In the genomic region with DNA sequence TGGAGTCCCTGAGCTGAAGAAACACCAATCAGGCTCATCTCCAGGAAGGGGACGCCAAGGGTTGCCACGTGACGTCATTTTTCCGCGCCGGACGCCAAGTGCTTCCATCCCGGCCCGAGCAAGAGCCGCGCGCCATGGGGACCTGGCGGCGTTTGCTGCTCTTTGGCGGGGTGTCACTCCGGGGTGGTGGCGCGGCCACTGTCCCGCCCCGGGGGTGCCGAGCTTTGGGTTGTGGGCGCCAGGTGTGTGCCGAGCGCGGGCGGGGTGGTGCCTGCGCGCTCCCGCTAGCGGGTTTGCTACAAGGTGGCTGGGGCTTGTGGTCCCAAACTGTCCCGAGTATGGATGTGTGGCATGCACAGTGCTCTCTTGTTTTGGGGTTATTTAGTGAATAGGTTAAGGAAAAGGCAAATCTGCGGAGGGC, we compare ENCODE assay signal across 8 mouse cellular contexts. TPM values are rescaled to one million over a fixed set of nuclear protein-coding genes. Genes with fewer than 3 reads are reported as not detected.
DNase-seq lines count a peak whose midpoint lies in the region; ATAC-seq and TF ChIP-seq lines count a peak whose summit lies in the region.

A gene (plus strand): TSS at position 88 of the 421 bp plus-strand sequence.

- TF ChIP-seq RAD21 in CH12.LX (IDR thresholded peaks at IDR 0.05; ENCODE audit: low read depth, low read length): no peak

- H3K27ac ChIP-seq in CH12.LX (ENCODE audit: insufficient read depth, low read depth): no peak within 1 kb of the TSS
- no peak within 1 kb of the TSS for H3K27ac ChIP-seq in forebrain, embryonic 11.5 days (ENCODE audit: low read depth, low read length)
- peak within 1 kb of the TSS; percentile 57; the same call in 1 of the 2 replicates for H3K27ac ChIP-seq in heart, embryonic 16.5 days (ENCODE audit: low read length)
- no peak within 1 kb of the TSS for H3K27ac ChIP-seq in liver, embryonic 15.5 days (replicated peaks)
- H3K27ac ChIP-seq in neural tube, embryonic 12.5 days: no peak within 1 kb of the TSS

- peak within 1 kb of the TSS; percentile 67 for H3K9ac ChIP-seq in CH12.LX (ENCODE audit: insufficient read depth, low read depth)
- peak within 1 kb of the TSS; percentile 93 for H3K9ac ChIP-seq in forebrain, embryonic 11.5 days (ENCODE audit: low read length)
- peak within 1 kb of the TSS; percentile 95 for H3K9ac ChIP-seq in heart, embryonic 16.5 days (ENCODE audit: low read length)
- peak within 1 kb of the TSS; percentile 60 for H3K9ac ChIP-seq in liver, embryonic 15.5 days
- peak within 1 kb of the TSS; percentile 84 for H3K9ac ChIP-seq in neural tube, embryonic 12.5 days

- in situ Hi-C loops in CH12.LX (cut with MboI; ENCODE audit: low pct_ligation_motif_present, low pct_unique_long_range_greater_than_20kb, low sequenced_read_pairs): no loop called here

- H3K9me3 ChIP-seq in CH12.LX (replicated peaks; ENCODE audit: low read length): no peaks in the 10 kb centered on the region
- H3K9me3 ChIP-seq in forebrain, embryonic 11.5 days (ENCODE audit: control insufficient read depth, low read length): no peaks in the 10 kb centered on the region
- no peaks in the 10 kb centered on the region for H3K9me3 ChIP-seq in heart, embryonic 16.5 days (replicated peaks; ENCODE audit: control insufficient read depth, low read length)
- no peaks in the 10 kb centered on the region for H3K9me3 ChIP-seq in liver, embryonic 15.5 days (replicated peaks)
- H3K9me3 ChIP-seq in neural tube, embryonic 12.5 days: no peaks in the 10 kb centered on the region

- ATAC-seq in forebrain, embryonic 11.5 days (replicated peaks; ENCODE audit: low FRiP score): peak; percentile 97
- ATAC-seq in heart, embryonic 16.5 days (replicated peaks; ENCODE audit: extremely low read depth, insufficient read depth, low FRiP score): peak; percentile 92
- ATAC-seq in liver, embryonic 15.5 days (ENCODE audit: insufficient read depth): peak; percentile 89
- ATAC-seq in neural tube, embryonic 12.5 days (ENCODE audit: low FRiP score, low read depth): peak; percentile 99

- H3K4me3 ChIP-seq in CH12.LX (replicated peaks in 1 of 3; ENCODE audit: low read depth in 2 of 3, low read length in 2 of 3, poor library complexity in 1 of 3): peak within 1 kb of the TSS; percentile 68 to 92 (median 71)
- peak within 1 kb of the TSS; percentile 84 for H3K4me3 ChIP-seq in forebrain, embryonic 11.5 days (ENCODE audit: low read depth, low read length)
- peak within 1 kb of the TSS; percentile 98 for H3K4me3 ChIP-seq in heart, embryonic 16.5 days (ENCODE audit: low read length)
- H3K4me3 ChIP-seq in liver, embryonic 15.5 days (replicated peaks): peak within 1 kb of the TSS; percentile 84
- peak within 1 kb of the TSS; percentile 89 for H3K4me3 ChIP-seq in neural tube, embryonic 12.5 days

- peak within 1 kb of the TSS; percentile 98 for H3K4me2 ChIP-seq in CH12.LX (ENCODE audit: insufficient read depth, low read depth, poor library complexity, severe bottlenecking)
- peak within 1 kb of the TSS; percentile 59 for H3K4me2 ChIP-seq in forebrain, embryonic 11.5 days (ENCODE audit: low read depth, low read length, severe bottlenecking)
- peak within 1 kb of the TSS; percentile 73 for H3K4me2 ChIP-seq in heart, embryonic 16.5 days (ENCODE audit: low read depth, low read length)
- peak within 1 kb of the TSS; percentile 74 for H3K4me2 ChIP-seq in liver, embryonic 15.5 days
- H3K4me2 ChIP-seq in neural tube, embryonic 12.5 days (replicated peaks): peak within 1 kb of the TSS; percentile 53

- dilution Hi-C loops in CH12.LX (cut with MboI; ENCODE audit: extremely low pct_ligation_motif_present, extremely low pct_unique_long_range_greater_than_20kb, low sequenced_read_pairs): no loop called here

- TF ChIP-seq EP300 in CH12.LX (IDR thresholded peaks at IDR 0.05; ENCODE audit: low read length): no peak

- H3K4me1 ChIP-seq in CH12.LX (ENCODE audit: control insufficient read depth in 1 of 2, insufficient read depth in 2 of 2): peaks cover 4 to 11% of the 10 kb centered on the region in 2 experiments; a peak in 3 of 4 replicates
- no peaks in the 10 kb centered on the region for H3K4me1 ChIP-seq in forebrain, embryonic 11.5 days (replicated peaks; ENCODE audit: control insufficient read depth, insufficient read depth, low read length)
- H3K4me1 ChIP-seq in heart, embryonic 16.5 days (ENCODE audit: control insufficient read depth, insufficient read depth, low read length): 0 out of 2 replicates have a peak, but pooled peaks cover 2% of the 10 kb centered on the region
- peaks cover 10% of the 10 kb centered on the region; the same call in 1 of the 2 replicates for H3K4me1 ChIP-seq in liver, embryonic 15.5 days (replicated peaks)
- no peaks in the 10 kb centered on the region for H3K4me1 ChIP-seq in neural tube, embryonic 12.5 days

- no peaks in the 10 kb centered on the region for H3K27me3 ChIP-seq in CH12.LX (replicated peaks)
- no peaks in the 10 kb centered on the region for H3K27me3 ChIP-seq in forebrain, embryonic 11.5 days (ENCODE audit: control insufficient read depth, insufficient read depth, low read length)
- H3K27me3 ChIP-seq in heart, embryonic 16.5 days (ENCODE audit: control insufficient read depth, insufficient read depth, low read length): no peaks in the 10 kb centered on the region
- no peaks in the 10 kb centered on the region for H3K27me3 ChIP-seq in liver, embryonic 15.5 days
- H3K27me3 ChIP-seq in neural tube, embryonic 12.5 days (replicated peaks): no peaks in the 10 kb centered on the region

- TF ChIP-seq POLR2A in CH12.LX (IDR thresholded peaks at IDR 0.05; ENCODE audit: low read depth, low read length): peak; percentile 77; the same call in 1 of the 2 replicates

- under 1% methylated on average over 32 of the region's 32 CpGs for WGBS in forebrain, embryonic 11.5 days
- under 1% methylated on average over 32 of the region's 32 CpGs for WGBS in heart, embryonic 16.5 days
- WGBS in liver, embryonic 15.5 days (ENCODE audit: insufficient replicate concordance): under 1% methylated on average over 32 of the region's 32 CpGs
- WGBS in neural tube, embryonic 12.5 days: 1% methylated on average over 32 of the region's 32 CpGs

- peak; percentile 94 for DNase-seq in CH12.LX (ENCODE audit: extremely low read depth)
- DNase-seq in c-Kit-positive CD71-positive TER-119-negative erythroid progenitor cells, embryonic 14.5 days (ENCODE audit: low read depth): peak; percentile 93
- DNase-seq in forebrain, embryonic 11.5 days (ENCODE audit: low spot score): peak; percentile 98
- DNase-seq in kidney, postnatal 36 days: peak; percentile 96 to 99
- DNase-seq in telencephalon, adult 2 months (ENCODE audit: low read depth, low spot score): peak; percentile 90

- H3K36me3 ChIP-seq in CH12.LX (replicated peaks in 1 of 2; ENCODE audit: control insufficient read depth in 1 of 2, insufficient read depth in 1 of 2, low read length in 1 of 2): peaks cover 12 to 20% of the 10 kb centered on the region in 2 experiments
- H3K36me3 ChIP-seq in forebrain, embryonic 11.5 days (ENCODE audit: control insufficient read depth, insufficient read depth, low read length): no peaks in the 10 kb centered on the region
- H3K36me3 ChIP-seq in heart, embryonic 16.5 days (ENCODE audit: control insufficient read depth, insufficient read depth): no peaks in the 10 kb centered on the region
- H3K36me3 ChIP-seq in liver, embryonic 15.5 days (replicated peaks): no peaks in the 10 kb centered on the region
- H3K36me3 ChIP-seq in neural tube, embryonic 12.5 days: no peaks in the 10 kb centered on the region

- H3K79me2 ChIP-seq in CH12.LX (replicated peaks; ENCODE audit: control insufficient read depth, extremely low read depth, insufficient read depth, poor library complexity, severe bottlenecking): no peaks in the 10 kb centered on the region

- TF ChIP-seq CTCF in CH12.LX (conservative IDR thresholded peaks at IDR 0.05 in 1 of 2, IDR thresholded peaks at IDR 0.05 in 1 of 2; ENCODE audit: low read depth in 2 of 2, low read length in 2 of 2): no peak

TF ChIP-seq in CH12.LX, 34 proteins besides CTCF, POLR2A, EP300 and RAD21 (continues in another document):
- TF ChIP-seq POLR2AphosphoS2 (IDR thresholded peaks at IDR 0.05; ENCODE audit: low read depth, low read length): 0 out of 2 replicates have a peak, but pooled peaks have one; percentile 42
- TF ChIP-seq JUN (IDR thresholded peaks at IDR 0.05; ENCODE audit: insufficient read depth, low read depth, low read length): no peak
- no peak for TF ChIP-seq GABPA (IDR thresholded peaks at IDR 0.05; ENCODE audit: insufficient replicate concordance, low read depth, low read length)
- TF ChIP-seq SMC3 (IDR thresholded peaks at IDR 0.05; ENCODE audit: low read depth, low read length): no peak
- 0 out of 2 replicates have a peak, but pooled peaks have one; percentile 26 for TF ChIP-seq CHD1 (IDR thresholded peaks at IDR 0.05; ENCODE audit: low read depth, low read length)
- TF ChIP-seq BHLHE40 (IDR thresholded peaks at IDR 0.05; ENCODE audit: low read depth, low read length): no peak
- TF ChIP-seq IRF4 (IDR thresholded peaks at IDR 0.05; ENCODE audit: low read depth, low read length): peak; percentile 33; the same call in 1 of the 2 replicates
- TF ChIP-seq MXI1 (IDR thresholded peaks at IDR 0.05; ENCODE audit: low read depth, low read length): peak; percentile 96
- no peak for TF ChIP-seq MAZ (IDR thresholded peaks at IDR 0.05; ENCODE audit: low read depth, low read length)
- peak; percentile 98 for TF ChIP-seq SIN3A (IDR thresholded peaks at IDR 0.05; ENCODE audit: low read length)
- TF ChIP-seq ZC3H11A (IDR thresholded peaks at IDR 0.05; ENCODE audit: low read depth, low read length): no peak
- peak; percentile 66; the same call in 1 of the 2 replicates for TF ChIP-seq MYC (IDR thresholded peaks at IDR 0.05; ENCODE audit: low read depth, low read length)
- peak; percentile 83 for TF ChIP-seq HCFC1 (IDR thresholded peaks at IDR 0.05; ENCODE audit: low read depth, low read length)
- TF ChIP-seq TCF12 (IDR thresholded peaks at IDR 0.05; ENCODE audit: low read depth, low read length): peak; percentile 63
- TF ChIP-seq MAFK (IDR thresholded peaks at IDR 0.05; ENCODE audit: insufficient replicate concordance, low read length): no peak
- no peak for TF ChIP-seq UBTF (IDR thresholded peaks at IDR 0.05; ENCODE audit: low read depth, low read length)
- peak; percentile 77; the same call in 1 of the 2 replicates for TF ChIP-seq NELFE (IDR thresholded peaks at IDR 0.05; ENCODE audit: low read depth, low read length)

RNA-seq across cellular contexts. Expression of the gene that starts here (rescaled TPM):
- total RNA-seq in CH12.LX (2012; rRNA removed): 7.8 and 9.5 TPM in 2 replicates
- 11.8 and 12.6 TPM in 2 replicates for total RNA-seq in CH12.LX (2014; rRNA removed)
- polyA plus RNA-seq in CH12.LX (2012; ENCODE audit: insufficient read length, low read depth): 11.1 and 15.8 TPM in 2 replicates
- 18.6 and 19.4 TPM in 2 replicates for polyA plus RNA-seq in forebrain, embryonic 11.5 days (2014; fragmentation: Nextera tagmentation; extraction: Ambion mirVana)
- polyA plus RNA-seq in heart, embryonic 16.5 days (2015; fragmentation: Nextera tagmentation; extraction: Ambion mirVana): 9.5 and 10.6 TPM in 2 replicates
- 3.7 and 4.3 TPM in 2 replicates for polyA plus RNA-seq in liver, embryonic 15.5 days (2015; fragmentation: Nextera tagmentation; extraction: Ambion mirVana)
- polyA plus RNA-seq in neural tube, embryonic 12.5 days (2016; fragmentation: Nextera tagmentation; extraction: Ambion mirVana): 8.8 and 9.0 TPM in 2 replicates
